Comparison of ENCODE assay signal across 17 mouse cellular contexts in the genomic region with DNA sequence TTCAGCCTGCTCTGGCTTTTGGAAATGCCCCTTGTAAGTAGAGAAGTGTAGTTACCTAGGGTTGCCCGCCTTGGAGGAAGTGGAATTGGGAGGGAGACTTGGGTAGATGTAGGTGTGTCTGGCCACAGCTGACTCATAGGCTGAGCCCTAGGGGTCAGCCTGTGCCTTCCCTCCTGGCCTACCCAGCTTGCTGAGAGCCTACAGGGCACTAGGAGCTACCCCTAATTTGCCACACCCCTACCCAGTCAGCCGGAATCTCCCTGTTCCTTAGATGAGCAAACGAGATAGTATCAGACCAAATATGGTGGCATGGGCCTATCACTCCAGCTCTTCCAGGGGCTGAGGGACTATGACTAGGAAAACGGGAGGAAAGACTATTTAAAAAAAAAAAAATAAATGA. TPM values are rescaled to one million over a fixed set of nuclear protein-coding genes. Genes with fewer than 3 reads are reported as not detected.
A peak's percentile ranks its signal among the peaks of the same experiment; 100 is the strongest.
DNase-seq lines count a peak whose midpoint lies in the region; ATAC-seq and TF ChIP-seq lines count a peak whose summit lies in the region.
"Had no signal": no experiment of that assay in that cellular context is flagged by ENCODE, and none has a peak within 500 bp of the region (broad histone marks: within the 10 kb centered on the region; RNA-seq: fewer than 3 reads in every experiment).

No protein-coding gene starts in this region.

- TF ChIP-seq EP300 in CH12.LX (IDR thresholded peaks at IDR 0.05; ENCODE audit: low read length), result no peak

- peaks cover 57% of the 10 kb centered on the region for H3K4me1 ChIP-seq in liver, embryonic 12.5 days
- H3K4me1 ChIP-seq in CH12.LX (ENCODE audit: control insufficient read depth in 1 of 2, insufficient read depth in 2 of 2), result peaks cover 36 to 63% of the 10 kb centered on the region in 2 experiments
- H3K4me1 ChIP-seq in liver, embryonic 15.5 days (replicated peaks), result peaks cover 67% of the 10 kb centered on the region
- H3K4me1 ChIP-seq in hindbrain, embryonic 10.5 days (replicated peaks), result peaks cover 29% of the 10 kb centered on the region

- H3K9me3 ChIP-seq in liver, embryonic 12.5 days (replicated peaks), result no peaks in the 10 kb centered on the region
- no peaks in the 10 kb centered on the region for H3K9me3 ChIP-seq in CH12.LX (replicated peaks; ENCODE audit: low read length)
- H3K9me3 ChIP-seq in liver, embryonic 15.5 days (replicated peaks), result no peaks in the 10 kb centered on the region
- H3K9me3 ChIP-seq in hindbrain, embryonic 10.5 days, result no peaks in the 10 kb centered on the region
- H3K9me3 ChIP-seq: neural tube, embryonic 13.5 days had no signal

- no peak for DNase-seq in liver
- no peak for DNase-seq in CH12.LX (ENCODE audit: extremely low read depth)
- no peak for DNase-seq in B cell, adult 2 months
- DNase-seq in hindbrain, embryonic 10.5 days (ENCODE audit: low spot score), result no peak
- DNase-seq: adrenal gland, postnatal 14 days; cerebellum, adult 8-10 months; heart, postnatal 14 days; kidney, postnatal 4 days; right cerebral cortex, postnatal 14 days; thymus, postnatal 36 days had no signal

- no peak for ATAC-seq in liver, embryonic 12.5 days
- ATAC-seq in liver, embryonic 15.5 days (ENCODE audit: insufficient read depth), result no peak
- peak; percentile 31; the same call in 1 of the 2 replicates for ATAC-seq in neutrophil, adult 5-6 weeks (ENCODE audit: extremely low read depth, insufficient number of reproducible peaks, low FRiP score, poor library complexity, severe bottlenecking)
- no peak for ATAC-seq in megakaryocyte-erythroid progenitor cell, adult 5-6 weeks (replicated peaks; ENCODE audit: low FRiP score, low TSS enrichment, poor library complexity, severe bottlenecking)
- ATAC-seq: hindbrain, embryonic 16.5 days had no signal

- TF ChIP-seq RAD21 in CH12.LX (IDR thresholded peaks at IDR 0.05; ENCODE audit: low read depth, low read length), result no peak; the same call in none of the 2 replicates

- dilution Hi-C loops in CH12.LX (cut with MboI; ENCODE audit: extremely low pct_ligation_motif_present, extremely low pct_unique_long_range_greater_than_20kb, low sequenced_read_pairs), result no loop called here

- in situ Hi-C loops in CH12.LX (cut with MboI; ENCODE audit: low pct_ligation_motif_present, low pct_unique_long_range_greater_than_20kb, low sequenced_read_pairs), result no loop called here

- no peak for TF ChIP-seq POLR2A in CH12.LX (IDR thresholded peaks at IDR 0.05; ENCODE audit: low read depth, low read length)

- H3K27me3 ChIP-seq in liver, embryonic 12.5 days (replicated peaks), result no peaks in the 10 kb centered on the region
- H3K27me3 ChIP-seq in CH12.LX (replicated peaks), result no peaks in the 10 kb centered on the region
- H3K27me3 ChIP-seq in liver, embryonic 15.5 days, result no peaks in the 10 kb centered on the region
- H3K27me3 ChIP-seq in hindbrain, embryonic 10.5 days (ENCODE audit: insufficient read depth, poor library complexity, severe bottlenecking), result no peaks in the 10 kb centered on the region
- H3K27me3 ChIP-seq: neural tube, embryonic 13.5 days had no signal

- no peak overlapping the region for H3K9ac ChIP-seq in liver, embryonic 12.5 days
- no peak overlapping the region for H3K9ac ChIP-seq in CH12.LX (ENCODE audit: insufficient read depth, low read depth)
- H3K9ac ChIP-seq in liver, embryonic 15.5 days, result no peak overlapping the region
- H3K9ac ChIP-seq: neural tube, embryonic 13.5 days had no signal

- H3K79me2 ChIP-seq in CH12.LX (replicated peaks; ENCODE audit: control insufficient read depth, extremely low read depth, insufficient read depth, poor library complexity, severe bottlenecking), result no peaks in the 10 kb centered on the region

- 52% methylated on average over 4 of the region's 4 CpGs for WGBS in liver, embryonic 12.5 days (ENCODE audit: insufficient replicate concordance)
- WGBS in liver, embryonic 15.5 days (ENCODE audit: insufficient replicate concordance), result 42% methylated on average over 4 of the region's 4 CpGs
- 85% methylated on average over 4 of the region's 4 CpGs for WGBS in hindbrain, embryonic 10.5 days

- TF ChIP-seq CTCF in CH12.LX (conservative IDR thresholded peaks at IDR 0.05 in 1 of 2, IDR thresholded peaks at IDR 0.05 in 1 of 2; ENCODE audit: low read depth in 2 of 2, low read length in 2 of 2), result no peak

- H3K4me2 ChIP-seq in liver, embryonic 12.5 days, result no peak overlapping the region
- H3K4me2 ChIP-seq in CH12.LX (ENCODE audit: insufficient read depth, low read depth, poor library complexity, severe bottlenecking), result no peak overlapping the region
- H3K4me2 ChIP-seq in liver, embryonic 15.5 days, result no peak overlapping the region
- H3K4me2 ChIP-seq: heart, embryonic 11.5 days; neural tube, embryonic 13.5 days had no signal

- H3K36me3 ChIP-seq in liver, embryonic 12.5 days, result no peaks in the 10 kb centered on the region
- no peaks in the 10 kb centered on the region for H3K36me3 ChIP-seq in CH12.LX (replicated peaks in 1 of 2; ENCODE audit: control insufficient read depth in 1 of 2, insufficient read depth in 1 of 2, low read length in 1 of 2)
- H3K36me3 ChIP-seq in liver, embryonic 15.5 days (replicated peaks), result no peaks in the 10 kb centered on the region
- no peaks in the 10 kb centered on the region for H3K36me3 ChIP-seq in hindbrain, embryonic 10.5 days
- H3K36me3 ChIP-seq: neural tube, embryonic 13.5 days had no signal

- H3K27ac ChIP-seq in liver, embryonic 12.5 days, result peak overlapping the region; percentile 43
- H3K27ac ChIP-seq in CH12.LX (ENCODE audit: insufficient read depth, low read depth), result peak overlapping the region; percentile 59; the same call in 1 of the 2 replicates
- H3K27ac ChIP-seq in liver, embryonic 15.5 days (replicated peaks), result peak overlapping the region; percentile 68
- H3K27ac ChIP-seq in hindbrain, embryonic 10.5 days, result no peak overlapping the region
- H3K27ac ChIP-seq: neural tube, embryonic 13.5 days had no signal

- no peak overlapping the region for H3K4me3 ChIP-seq in liver, embryonic 12.5 days
- no peak overlapping the region for H3K4me3 ChIP-seq in CH12.LX (replicated peaks in 1 of 3; ENCODE audit: low read depth in 2 of 3, low read length in 2 of 3, poor library complexity in 1 of 3)
- no peak overlapping the region for H3K4me3 ChIP-seq in liver, embryonic 15.5 days (replicated peaks)
- H3K4me3 ChIP-seq in hindbrain, embryonic 10.5 days, result no peak overlapping the region
- H3K4me3 ChIP-seq: neural tube, embryonic 13.5 days had no signal

TF ChIP-seq in CH12.LX, 34 proteins besides CTCF, POLR2A, EP300 and RAD21:
- TF ChIP-seq JUND (conservative IDR thresholded peaks at IDR 0.05; ENCODE audit: low read depth, low read length) (no peak), IRF4 (IDR thresholded peaks at IDR 0.05; ENCODE audit: low read depth, low read length) (peak; percentile 48; the same call in 1 of the 2 replicates), UBTF (IDR thresholded peaks at IDR 0.05; ENCODE audit: low read depth, low read length) (no peak)

RNA-seq across cellular contexts. Expression of gene Actb, which starts 6.2 kb away (rescaled TPM):
- polyA plus RNA-seq in liver, embryonic 12.5 days (2016; fragmentation: Nextera tagmentation; extraction: Ambion mirVana), result 7,775 and 7,997 TPM in 2 replicates
- total RNA-seq in CH12.LX (2012; rRNA removed) (4,756 and 5,246 TPM in 2 replicates), CH12.LX (2014; rRNA removed) (3,882 and 4,152 TPM in 2 replicates)
- 3,023 and 5,048 TPM in 2 replicates for polyA plus RNA-seq in CH12.LX (2012; ENCODE audit: insufficient read length, low read depth)
- 5,733 and 6,728 TPM in 2 replicates for polyA plus RNA-seq in liver, embryonic 15.5 days (2015; fragmentation: Nextera tagmentation; extraction: Ambion mirVana)
- total RNA-seq in neutrophil, adult 5-6 weeks (2017), result 7,503 and 8,865 TPM in 2 replicates
- total RNA-seq in megakaryocyte-erythroid progenitor cell, adult 5-6 weeks (2014; fragmentation: Nextera tagmentation), result 1,959 and 3,523 TPM in 2 replicates
- total RNA-seq in megakaryocyte-erythroid progenitor cell, adult 5-6 weeks (2017), result 1,717 and 2,932 TPM in 2 replicates
- polyA plus RNA-seq in hindbrain, embryonic 10.5 days (2016; fragmentation: Nextera tagmentation; extraction: Ambion mirVana), result 14,349 and 15,462 TPM in 2 replicates

RNA-seq across cellular contexts. Expression of gene Fbxl18, which starts 17.5 kb away (rescaled TPM):
- polyA plus RNA-seq in liver, embryonic 12.5 days (2016; fragmentation: Nextera tagmentation; extraction: Ambion mirVana), result 5.8 and 6.1 TPM in 2 replicates
- total RNA-seq in CH12.LX (2012; rRNA removed) (5.0 and 6.4 TPM in 2 replicates), CH12.LX (2014; rRNA removed) (2.3 and 3.7 TPM in 2 replicates)
- polyA plus RNA-seq in CH12.LX (2012; ENCODE audit: insufficient read length, low read depth), result 5.0 and 5.5 TPM in 2 replicates
- 3.3 and 4.2 TPM in 2 replicates for polyA plus RNA-seq in liver, embryonic 15.5 days (2015; fragmentation: Nextera tagmentation; extraction: Ambion mirVana)
- 5.9 and 8.2 TPM in 2 replicates for total RNA-seq in neutrophil, adult 5-6 weeks (2017)
- total RNA-seq in megakaryocyte-erythroid progenitor cell, adult 5-6 weeks (2014; fragmentation: Nextera tagmentation), result 7.7 and 7.8 TPM in 2 replicates
- 1.4 and 3.9 TPM in 2 replicates for total RNA-seq in megakaryocyte-erythroid progenitor cell, adult 5-6 weeks (2017)
- polyA plus RNA-seq in hindbrain, embryonic 10.5 days (2016; fragmentation: Nextera tagmentation; extraction: Ambion mirVana), result 23.8 and 24.2 TPM in 2 replicates

RNA-seq across cellular contexts. Expression of gene Fscn1, which starts 47.4 kb away (rescaled TPM):
- polyA plus RNA-seq in liver, embryonic 12.5 days (2016; fragmentation: Nextera tagmentation; extraction: Ambion mirVana), result 69.1 and 69.4 TPM in 2 replicates
- total RNA-seq in CH12.LX (2012; rRNA removed) (51.7 and 65.3 TPM in 2 replicates), CH12.LX (2014; rRNA removed) (18.2 and 19.7 TPM in 2 replicates)
- polyA plus RNA-seq in CH12.LX (2012; ENCODE audit: insufficient read length, low read depth), result 70.4 and 75.7 TPM in 2 replicates
- 23.0 and 23.4 TPM in 2 replicates for polyA plus RNA-seq in liver, embryonic 15.5 days (2015; fragmentation: Nextera tagmentation; extraction: Ambion mirVana)
- total RNA-seq in neutrophil, adult 5-6 weeks (2017), result not detected in 2 replicates
- 0.17 TPM in 1 of 2 replicates, not detected in the other for total RNA-seq in megakaryocyte-erythroid progenitor cell, adult 5-6 weeks (2014; fragmentation: Nextera tagmentation)
- 0.11 TPM in 1 of 2 replicates, not detected in the other for total RNA-seq in megakaryocyte-erythroid progenitor cell, adult 5-6 weeks (2017)
- polyA plus RNA-seq in hindbrain, embryonic 10.5 days (2016; fragmentation: Nextera tagmentation; extraction: Ambion mirVana), result 757 and 846 TPM in 2 replicates
